Mouse (Mus musculus) intestine, postnatal 0 days (tissue): ENCODE measurements at regions not wholly inside any gene's neighbourhood (a gene's known extent, or its start where the extent isn't known, plus 50 kb on each side); places are given as distances from the start of the nearest gene placed in this dataset.
"Not testable (repeated sequence)": the region's sequence is repeated elsewhere in the genome, so short reads cannot be mapped to it uniquely, and the experiment has no call there.

Source experiments
- ATAC-seq: fragments of 200-750 bp; cut with Nextera tagmentation; 2 replicates; pipeline ENCODE4 v1.8.0; 2017; ENCODE audit warnings: mild to moderate bottlenecking, moderate TSS enrichment, moderate library complexity
- H3K27ac ChIP-seq: fragments of 300-500 bp; sonication (generic); 2 replicates; pipeline ENCODE4 v1.5.1; 2014; ENCODE audit warnings: mild to moderate bottlenecking, low read depth, low read length, moderate library complexity
- H3K27me3 ChIP-seq: fragments of 300-500 bp; sonication (generic); replicated peaks from 2 replicates; pipeline ENCODE4 v1.6.1; 2014; ENCODE audit warnings: low read length, mixed read lengths; ENCODE audit not compliant: control insufficient read depth, insufficient read depth
- H3K36me3 ChIP-seq: fragments of 300-500 bp; sonication (generic); 2 replicates; pipeline ENCODE4 v1.6.1; 2014; ENCODE audit warnings: mild to moderate bottlenecking, moderate library complexity; ENCODE audit not compliant: control insufficient read depth, insufficient read depth
- H3K4me1 ChIP-seq: fragments of 300-500 bp; sonication (generic); replicated peaks from 2 replicates; pipeline ENCODE4 v1.6.1; 2014; ENCODE audit warnings: antibody characterized with exemption, low read length, mixed read lengths; ENCODE audit not compliant: control insufficient read depth, insufficient read depth
- H3K4me2 ChIP-seq: fragments of 300-500 bp; sonication (generic); replicated peaks from 2 replicates; pipeline ENCODE4 v1.6.1; 2014; ENCODE audit warnings: low read depth, mild to moderate bottlenecking, moderate library complexity
- H3K4me3 ChIP-seq: fragments of 300-500 bp; sonication (generic); 2 replicates; pipeline ENCODE4 v1.5.1; 2014; ENCODE audit warnings: low read depth, low read length
- H3K9ac ChIP-seq: fragments of 300-500 bp; sonication (generic); 2 replicates; pipeline ENCODE4 v1.6.1; 2014; ENCODE audit warnings: mild to moderate bottlenecking, low read depth, low read length
- H3K9me3 ChIP-seq: fragments of 300-500 bp; sonication (generic); 2 replicates; pipeline ENCODE4 v1.6.1; 2016; ENCODE audit warnings: mixed run types; ENCODE audit not compliant: control insufficient read depth
- CTCF ChIP-seq: sonication (generic); IDR thresholded peaks from 2 replicates; pipeline ENCODE4 v1.5.1; 2016; ENCODE audit warnings: low read depth, mild to moderate bottlenecking, control low read depth, antibody characterized with exemption, moderate library complexity
- WGBS: fragments of 180-500 bp; shearing (Covaris S2); extraction: QIAGEN DNeasy Blood & Tissue Kit; methylation state at CpG from one replicate; pipeline ENCODE4 v1.1.7; 2014; 5-methylcytosine and 5-hydroxymethylcytosine counted together

- H3K9ac ChIP-seq: no peak overlapping the region
- TF ChIP-seq CTCF: no peak
- H3K27me3 ChIP-seq: no peaks in the 10 kb centered on the region
- no peak for ATAC-seq
- 72% methylated on average over 9 of the region's 9 CpGs for WGBS
- H3K4me1 ChIP-seq: no peaks in the 10 kb centered on the region
- H3K4me3 ChIP-seq: no peak overlapping the region
- no peaks in the 10 kb centered on the region for H3K36me3 ChIP-seq
- no peak overlapping the region for H3K27ac ChIP-seq
- H3K9me3 ChIP-seq: no peaks in the 10 kb centered on the region
- H3K4me2 ChIP-seq: no peak overlapping the region
Observed at GRCm38 (mm10) chr8:112238681-112239080, 223.8 kb upstream of the Gm6793 start.

GRCm38 (mm10) chr8:112236751-112237150, 221.9 kb upstream of the Gm6793 start:
- WGBS: 93% methylated on average over 19 of the region's 19 CpGs
- not testable (repeated sequence) for H3K9ac ChIP-seq, H3K36me3 ChIP-seq

DNA sequence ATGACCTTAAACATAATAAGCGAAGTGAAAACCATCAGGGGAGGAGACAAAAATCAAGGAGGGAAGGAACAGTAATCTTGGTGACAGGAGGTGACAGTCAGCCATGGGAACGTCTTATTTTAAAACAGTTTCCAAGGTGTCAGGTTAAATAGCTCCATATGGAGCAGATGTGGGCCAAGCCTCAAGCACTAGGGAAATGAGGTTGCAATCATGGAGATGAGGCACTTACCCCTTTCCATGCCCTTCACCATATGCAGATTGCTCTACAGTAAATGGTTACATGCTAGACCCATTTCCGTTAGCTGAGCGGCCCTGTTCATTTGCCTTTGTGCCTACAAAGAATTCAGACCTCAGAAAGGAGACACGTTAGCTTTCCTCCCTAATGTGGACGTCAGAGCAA, 204.8 kb upstream of the Gm6793 start:
- H3K36me3 ChIP-seq: no peaks in the 10 kb centered on the region
- no peak overlapping the region for H3K4me3 ChIP-seq
- no peak overlapping the region for H3K4me2 ChIP-seq
- no peaks in the 10 kb centered on the region for H3K27me3 ChIP-seq
- H3K4me1 ChIP-seq: no peaks in the 10 kb centered on the region
- H3K9ac ChIP-seq: no peak overlapping the region
- H3K9me3 ChIP-seq: no peaks in the 10 kb centered on the region
- H3K27ac ChIP-seq: no peak overlapping the region
- 85% methylated on average over 6 of the region's 6 CpGs for WGBS
- no peak for ATAC-seq
- no peak for TF ChIP-seq CTCF

More at GRCm38 (mm10) chr8:112236751-112237150, 221.9 kb upstream of the Gm6793 start:
- H3K27ac ChIP-seq, H3K9me3 ChIP-seq, ATAC-seq, H3K27me3 ChIP-seq, H3K4me2 ChIP-seq, H3K4me3 ChIP-seq, H3K4me1 ChIP-seq: not testable (repeated sequence)

DNA sequence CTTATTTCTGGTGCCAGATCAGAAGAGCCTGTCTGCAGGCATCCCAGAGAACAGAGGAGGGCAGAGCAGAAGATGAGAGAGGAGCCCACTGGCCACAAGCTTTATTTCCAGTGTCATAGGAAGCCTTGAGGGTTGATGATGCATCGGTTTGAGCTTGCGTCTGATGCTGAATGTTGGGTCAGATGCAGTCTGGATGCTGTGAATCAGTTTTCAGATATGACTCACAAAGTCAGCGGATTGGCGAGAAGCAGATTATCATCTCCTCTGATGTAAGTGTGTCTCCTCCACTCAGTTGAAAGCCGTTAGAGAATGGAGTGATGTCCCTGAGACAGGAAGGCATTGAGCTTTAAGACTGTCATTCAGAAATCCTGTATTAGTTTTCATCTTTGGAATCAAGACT, 197.3 kb upstream of the Gm6793 start:
- H3K27ac ChIP-seq: no peak overlapping the region
- no peaks in the 10 kb centered on the region for H3K4me1 ChIP-seq
- ATAC-seq: no peak
- TF ChIP-seq CTCF: no peak
- H3K4me2 ChIP-seq: no peak overlapping the region
- no peak overlapping the region for H3K9ac ChIP-seq
- H3K27me3 ChIP-seq: no peaks in the 10 kb centered on the region
- no peak overlapping the region for H3K4me3 ChIP-seq
- 87% methylated on average over 5 of the region's 5 CpGs for WGBS
- H3K9me3 ChIP-seq: no peaks in the 10 kb centered on the region
- no peaks in the 10 kb centered on the region for H3K36me3 ChIP-seq

DNA sequence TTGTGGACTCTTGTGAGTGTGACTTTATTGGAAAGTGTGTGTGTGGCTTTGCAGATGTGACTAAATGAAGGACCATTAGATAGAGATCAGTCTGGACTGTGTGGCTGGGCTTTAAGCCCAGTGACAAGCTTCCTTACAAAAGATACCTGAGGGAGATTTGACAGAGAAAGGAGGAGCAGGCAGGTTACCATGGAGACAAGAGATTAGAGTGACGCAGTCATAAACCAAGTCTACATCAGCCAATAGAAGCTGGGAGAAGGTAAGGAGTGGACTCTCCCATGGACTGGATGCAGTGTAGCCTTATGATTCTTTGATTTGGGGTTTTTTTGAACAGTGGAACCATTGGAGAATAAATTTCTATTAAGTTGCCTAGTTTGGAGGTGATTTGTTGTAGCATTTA, 181.6 kb upstream of the Gm6793 start:
- no peaks in the 10 kb centered on the region for H3K36me3 ChIP-seq
- no peaks in the 10 kb centered on the region for H3K4me1 ChIP-seq
- no peak for ATAC-seq
- H3K4me2 ChIP-seq: no peak overlapping the region
- H3K9me3 ChIP-seq: no peaks in the 10 kb centered on the region
- WGBS: 35% methylated on average over 1 of the region's 1 CpGs
- no peak overlapping the region for H3K9ac ChIP-seq
- no peaks in the 10 kb centered on the region for H3K27me3 ChIP-seq
- TF ChIP-seq CTCF: no peak
- no peak overlapping the region for H3K4me3 ChIP-seq
- no peak overlapping the region for H3K27ac ChIP-seq

- WGBS: 26% methylated on average over 2 of the region's 2 CpGs
- H3K9ac ChIP-seq: no peak overlapping the region
- H3K4me1 ChIP-seq: no peaks in the 10 kb centered on the region
- H3K36me3 ChIP-seq: no peaks in the 10 kb centered on the region
- H3K9me3 ChIP-seq: no peaks in the 10 kb centered on the region
- no peaks in the 10 kb centered on the region for H3K27me3 ChIP-seq
- no peak for TF ChIP-seq CTCF
- H3K27ac ChIP-seq: no peak overlapping the region
- H3K4me3 ChIP-seq: no peak overlapping the region
- H3K4me2 ChIP-seq: no peak overlapping the region
- ATAC-seq: no peak
Observed at GRCm38 (mm10) chr8:112195880-112196279, 181.0 kb upstream of the Gm6793 start.

- WGBS: 72% methylated on average over 3 of the region's 3 CpGs
- TF ChIP-seq CTCF: no peak
- Histone ChIP-seq H3K27me3 (no peaks in the 10 kb centered on the region), H3K27ac (no peak overlapping the region), H3K9me3 (no peaks in the 10 kb centered on the region), H3K9ac (no peak overlapping the region), H3K36me3 (no peaks in the 10 kb centered on the region), H3K4me1 (no peaks in the 10 kb centered on the region), H3K4me2 (no peak overlapping the region), H3K4me3 (no peak overlapping the region)
- no peak for ATAC-seq
Observed at GRCm38 (mm10) chr8:112191846-112192245, 177.0 kb upstream of the Gm6793 start.
